Mouse (Mus musculus) midbrain, embryonic 16.5 days (tissue): ENCODE data around the gene Adgb. TPM values are rescaled to one million over a fixed set of nuclear protein-coding genes. Genes with fewer than 3 reads are reported as not detected.

ENCODE experiments used
- ATAC-seq: fragments of 200-750 bp; cut with Nextera tagmentation; 2 replicates; pipeline ENCODE4 v1.8.0; 2017; ENCODE audit warnings: moderate TSS enrichment
- H3K27ac ChIP-seq: fragments of 300-500 bp; sonication (generic); 2 replicates; pipeline ENCODE4 v1.5.1; 2014; ENCODE audit warnings: mild to moderate bottlenecking, low read length, mixed read lengths
- H3K27me3 ChIP-seq: fragments of 300-500 bp; sonication (generic); 2 replicates; pipeline ENCODE4 v1.6.1; 2014; ENCODE audit warnings: low read depth, low read length, mixed read lengths; ENCODE audit not compliant: control insufficient read depth, insufficient read depth
- H3K36me3 ChIP-seq: fragments of 300-500 bp; sonication (generic); 2 replicates; pipeline ENCODE4 v1.6.1; 2014; ENCODE audit warnings: mild to moderate bottlenecking, low read length, moderate library complexity, mixed read lengths; ENCODE audit not compliant: control insufficient read depth, insufficient read depth
- H3K4me1 ChIP-seq: fragments of 300-500 bp; sonication (generic); 2 replicates; pipeline ENCODE4 v1.6.1; 2014; ENCODE audit warnings: mild to moderate bottlenecking, low read length, mixed read lengths; ENCODE audit not compliant: control insufficient read depth, insufficient read depth
- H3K4me2 ChIP-seq: fragments of 300-500 bp; sonication (generic); 2 replicates; pipeline ENCODE4 v1.6.1; 2014; ENCODE audit warnings: mild to moderate bottlenecking, low read length, mixed read lengths
- H3K4me3 ChIP-seq: fragments of 300-500 bp; sonication (generic); 2 replicates; pipeline ENCODE4 v1.5.1; 2014; ENCODE audit warnings: low read depth, mild to moderate bottlenecking, low read length, moderate library complexity, mixed read lengths
- H3K9ac ChIP-seq: fragments of 300-500 bp; sonication (generic); 2 replicates; pipeline ENCODE4 v1.6.1; 2014; ENCODE audit warnings: low read depth, low read length, mixed read lengths
- H3K9me3 ChIP-seq: fragments of 300-500 bp; sonication (generic); replicated peaks from 2 replicates; pipeline ENCODE4 v1.6.1; 2014; ENCODE audit warnings: mild to moderate bottlenecking, low read length, mixed read lengths; ENCODE audit not compliant: control insufficient read depth, poor library complexity, severe bottlenecking
- WGBS: fragments of 180-500 bp; shearing (Covaris S2); extraction: QIAGEN DNeasy Blood & Tissue Kit; methylation state at CpG from one replicate; pipeline ENCODE4 v1.1.7; 2014; 5-methylcytosine and 5-hydroxymethylcytosine counted together
- polyA plus RNA-seq: library from polyadenylated mRNA; unstranded; fragments of >200 nt; fragmentation: Nextera tagmentation; extraction: Ambion mirVana; gene quantifications from 2 replicates; pipeline ENCODE4 v1.2.1, GENCODE M21; 2015

Gene Adgb
- polyA plus RNA-seq, 1 experiment from 2014 or later = 0.23 TPM

- H3K36me3 ChIP-seq = no peaks in the 10 kb centered on the region
- H3K4me2 ChIP-seq = peak overlapping the region; percentile 70
- H3K27me3 ChIP-seq = no peaks in the 10 kb centered on the region
- no peaks in the 10 kb centered on the region for H3K9me3 ChIP-seq
- peak overlapping the region; percentile 31 for H3K4me3 ChIP-seq
- H3K4me1 ChIP-seq = peaks cover 6% of the 10 kb centered on the region
- no peak overlapping the region for H3K27ac ChIP-seq
- 26% methylated on average over 10 of the region's 10 CpGs for WGBS
- H3K9ac ChIP-seq = 0 out of 2 replicates have a peak overlapping the region, but pooled peaks have one; percentile 7
- peak; percentile 55 for ATAC-seq
Measured at GRCm38 (mm10) chr10:10320364-10321083, 151.6 kb downstream of the Adgb start.

- H3K4me2 ChIP-seq = no peak overlapping the region
- no peak overlapping the region for H3K4me3 ChIP-seq
- no peak for ATAC-seq
- no peaks in the 10 kb centered on the region for H3K36me3 ChIP-seq
- 61% methylated on average over 3 of the region's 3 CpGs for WGBS
- peaks cover 6% of the 10 kb centered on the region for H3K4me1 ChIP-seq
- no peaks in the 10 kb centered on the region for H3K27me3 ChIP-seq
- no peak overlapping the region for H3K27ac ChIP-seq
- H3K9me3 ChIP-seq = no peaks in the 10 kb centered on the region
- H3K9ac ChIP-seq = no peak overlapping the region
Measured at GRCm38 (mm10) chr10:10318086-10318485, 154.0 kb downstream of the Adgb start.

GRCm38 (mm10) chr10:10315631-10316030 lies 156.5 kb downstream of the Adgb start:
- H3K27me3 ChIP-seq = no peaks in the 10 kb centered on the region
- no peak for ATAC-seq
- WGBS = 89% methylated on average over 2 of the region's 2 CpGs

GRCm38 (mm10) chr10:10314521-10314920 lies 157.6 kb downstream of the Adgb start:
- Histone ChIP-seq H3K9ac (no peak overlapping the region), H3K4me1 (no peaks in the 10 kb centered on the region), H3K4me3 (no peak overlapping the region), H3K27me3 (no peaks in the 10 kb centered on the region), H3K4me2 (no peak overlapping the region), H3K9me3 (no peaks in the 10 kb centered on the region), H3K36me3 (no peaks in the 10 kb centered on the region), H3K27ac (no peak overlapping the region)
- ATAC-seq = no peak
- 80% methylated on average over 5 of the region's 5 CpGs for WGBS

More at GRCm38 (mm10) chr10:10315631-10316030, 156.5 kb downstream of the Adgb start:
- Histone ChIP-seq H3K4me3 (no peak overlapping the region), H3K9ac (no peak overlapping the region), H3K27ac (no peak overlapping the region), H3K36me3 (no peaks in the 10 kb centered on the region), H3K4me2 (no peak overlapping the region), H3K9me3 (no peaks in the 10 kb centered on the region), H3K4me1 (peaks cover 5% of the 10 kb centered on the region)

GRCm38 (mm10) chr10:10309877-10310426 lies 162.2 kb downstream of the Adgb start:
- ATAC-seq = no peak

GRCm38 (mm10) chr10:10309056-10309455 lies 163.1 kb downstream of the Adgb start:
- WGBS = 59% methylated on average over 4 of the region's 4 CpGs
- no peak for ATAC-seq

More at GRCm38 (mm10) chr10:10309877-10310426, 162.2 kb downstream of the Adgb start:
- Histone ChIP-seq H3K9ac (no peak overlapping the region), H3K4me1 (no peaks in the 10 kb centered on the region), H3K27me3 (no peaks in the 10 kb centered on the region), H3K27ac (no peak overlapping the region), H3K36me3 (no peaks in the 10 kb centered on the region), H3K4me2 (no peak overlapping the region), H3K9me3 (no peaks in the 10 kb centered on the region), H3K4me3 (no peak overlapping the region)
- WGBS = 74% methylated on average over 8 of the region's 8 CpGs

GRCm38 (mm10) chr10:10307384-10307783 lies 164.7 kb downstream of the Adgb start:
- Histone ChIP-seq H3K27me3 (no peaks in the 10 kb centered on the region), H3K36me3 (no peaks in the 10 kb centered on the region), H3K4me2 (no peak overlapping the region), H3K4me1 (no peaks in the 10 kb centered on the region), H3K27ac (no peak overlapping the region), H3K9me3 (no peaks in the 10 kb centered on the region), H3K9ac (no peak overlapping the region), H3K4me3 (no peak overlapping the region)
- WGBS = 87% methylated on average over 5 of the region's 5 CpGs
- ATAC-seq = no peak

More at GRCm38 (mm10) chr10:10309056-10309455, 163.1 kb downstream of the Adgb start:
- Histone ChIP-seq H3K4me2 (no peak overlapping the region), H3K36me3 (no peaks in the 10 kb centered on the region), H3K4me3 (no peak overlapping the region), H3K27me3 (no peaks in the 10 kb centered on the region), H3K9ac (no peak overlapping the region), H3K9me3 (no peaks in the 10 kb centered on the region), H3K4me1 (no peaks in the 10 kb centered on the region), H3K27ac (no peak overlapping the region)

- no peak for ATAC-seq
Measured at GRCm38 (mm10) chr10:10304370-10304769, 167.8 kb downstream of the Adgb start.

GRCm38 (mm10) chr10:10301692-10302091 lies 170.4 kb downstream of the Adgb start:
- Histone ChIP-seq H3K9ac (no peak overlapping the region), H3K4me1 (no peaks in the 10 kb centered on the region), H3K4me2 (no peak overlapping the region), H3K36me3 (no peaks in the 10 kb centered on the region), H3K4me3 (no peak overlapping the region), H3K27me3 (no peaks in the 10 kb centered on the region), H3K27ac (no peak overlapping the region), H3K9me3 (no peaks in the 10 kb centered on the region)
- no peak for ATAC-seq
- WGBS = 6% methylated on average over 4 of the region's 4 CpGs

More at GRCm38 (mm10) chr10:10304370-10304769, 167.8 kb downstream of the Adgb start:
- Histone ChIP-seq H3K4me1 (no peaks in the 10 kb centered on the region), H3K27me3 (no peaks in the 10 kb centered on the region), H3K4me3 (no peak overlapping the region), H3K9me3 (no peaks in the 10 kb centered on the region), H3K9ac (no peak overlapping the region), H3K36me3 (no peaks in the 10 kb centered on the region), H3K27ac (no peak overlapping the region), H3K4me2 (no peak overlapping the region)
- WGBS = 69% methylated on average over 4 of the region's 4 CpGs
